Mouse (Mus musculus) midbrain, embryonic 12.5 days (tissue): ENCODE results near the gene Ptpro. TPM values are rescaled to one million over a fixed set of nuclear protein-coding genes. Genes with fewer than 3 reads are reported as not detected.

Source experiments
- ATAC-seq: fragments of 200-750 bp; cut with Nextera tagmentation; 2 replicates; pipeline ENCODE4 v1.8.0; 2017; ENCODE audit warnings: low read depth, moderate TSS enrichment, moderate library complexity; ENCODE audit not compliant: low FRiP score
- H3K27ac ChIP-seq: fragments of 300-500 bp; sonication (generic); replicated peaks from 2 replicates; pipeline ENCODE4 v1.5.1; 2016; ENCODE audit warnings: mild to moderate bottlenecking
- H3K27me3 ChIP-seq: fragments of 300-500 bp; sonication (generic); 2 replicates; pipeline ENCODE4 v1.6.1; 2016; ENCODE audit warnings: mild to moderate bottlenecking
- H3K36me3 ChIP-seq: fragments of 300-500 bp; sonication (generic); 2 replicates; pipeline ENCODE4 v1.6.1; 2016
- H3K4me1 ChIP-seq: fragments of 300-500 bp; sonication (generic); 2 replicates; pipeline ENCODE4 v1.6.1; 2016
- H3K4me2 ChIP-seq: fragments of 300-500 bp; sonication (generic); replicated peaks from 2 replicates; pipeline ENCODE4 v1.6.1; 2016; ENCODE audit warnings: mild to moderate bottlenecking, moderate library complexity
- H3K4me3 ChIP-seq: fragments of 300-500 bp; sonication (generic); 2 replicates; pipeline ENCODE4 v1.5.1; 2016; ENCODE audit warnings: mild to moderate bottlenecking
- H3K9ac ChIP-seq: fragments of 300-500 bp; sonication (generic); replicated peaks from 2 replicates; pipeline ENCODE4 v1.6.1; 2016; ENCODE audit warnings: mild to moderate bottlenecking, moderate library complexity
- H3K9me3 ChIP-seq: fragments of 300-500 bp; sonication (generic); 2 replicates; pipeline ENCODE4 v1.6.1; 2016; ENCODE audit warnings: mild to moderate bottlenecking
- WGBS: fragments of 180-500 bp; shearing (Covaris S2); methylation state at CpG from one replicate; pipeline ENCODE4 v1.1.7; 2016; 5-methylcytosine and 5-hydroxymethylcytosine counted together
- polyA plus RNA-seq: library from polyadenylated mRNA; unstranded; fragments of >200 nt; fragmentation: Nextera tagmentation; extraction: Ambion mirVana; gene quantifications from 2 replicates; pipeline ENCODE4 v1.2.1, GENCODE M21; 2016

Ptpro gene
- polyA plus RNA-seq, 1 experiment from 2014 or later: 30.7 TPM

- no peaks in the 10 kb centered on the region for H3K27me3 ChIP-seq
- ATAC-seq: no peak
- no peaks in the 10 kb centered on the region for H3K4me1 ChIP-seq
Observed at GRCm38 (mm10) chr6:137302561-137302960, 50.4 kb downstream of the Ptpro start.

GRCm38 (mm10) chr6:137303824-137304223 lies 51.7 kb downstream of the Ptpro start:
- Histone ChIP-seq H3K4me2 (no peak overlapping the region), H3K36me3 (peaks cover 8% of the 10 kb centered on the region; the same call in 1 of the 2 replicates), H3K9ac (no peak overlapping the region), H3K27me3 (no peaks in the 10 kb centered on the region), H3K9me3 (no peaks in the 10 kb centered on the region), H3K27ac (no peak overlapping the region), H3K4me3 (no peak overlapping the region), H3K4me1 (no peaks in the 10 kb centered on the region)
- WGBS: 96% methylated on average over 2 of the region's 2 CpGs
- ATAC-seq: no peak

More at GRCm38 (mm10) chr6:137302561-137302960, 50.4 kb downstream of the Ptpro start:
- H3K9ac ChIP-seq: no peak overlapping the region
- H3K27ac ChIP-seq: no peak overlapping the region
- H3K36me3 ChIP-seq: peaks cover 8% of the 10 kb centered on the region; the same call in 1 of the 2 replicates
- 88% methylated on average over 4 of the region's 4 CpGs for WGBS
- no peaks in the 10 kb centered on the region for H3K9me3 ChIP-seq
- no peak overlapping the region for H3K4me2 ChIP-seq
- no peak overlapping the region for H3K4me3 ChIP-seq

- no peak for ATAC-seq
- WGBS: 78% methylated on average over 4 of the region's 4 CpGs
- Histone ChIP-seq H3K9ac (no peak overlapping the region), H3K36me3 (no peaks in the 10 kb centered on the region), H3K27ac (no peak overlapping the region), H3K27me3 (no peaks in the 10 kb centered on the region), H3K4me3 (no peak overlapping the region), H3K9me3 (no peaks in the 10 kb centered on the region), H3K4me1 (0 out of 2 replicates have a peak, but pooled peaks cover 2% of the 10 kb centered on the region), H3K4me2 (no peak overlapping the region)
Observed at GRCm38 (mm10) chr6:137315265-137315664, 63.1 kb downstream of the Ptpro start.

- H3K4me2 ChIP-seq: no peak overlapping the region
- no peak for ATAC-seq
- no peaks in the 10 kb centered on the region for H3K36me3 ChIP-seq
- no peak overlapping the region for H3K4me3 ChIP-seq
- H3K9me3 ChIP-seq: no peaks in the 10 kb centered on the region
- H3K27me3 ChIP-seq: no peaks in the 10 kb centered on the region
- no peak overlapping the region for H3K9ac ChIP-seq
- 0 out of 2 replicates have a peak, but pooled peaks cover 2% of the 10 kb centered on the region for H3K4me1 ChIP-seq
- no peak overlapping the region for H3K27ac ChIP-seq
- 90% methylated on average over 6 of the region's 6 CpGs for WGBS
Observed at GRCm38 (mm10) chr6:137316358-137316757, 64.2 kb downstream of the Ptpro start.

- Histone ChIP-seq H3K9me3 (no peaks in the 10 kb centered on the region), H3K36me3 (no peaks in the 10 kb centered on the region), H3K4me2 (no peak overlapping the region), H3K4me1 (0 out of 2 replicates have a peak, but pooled peaks cover 2% of the 10 kb centered on the region), H3K4me3 (no peak overlapping the region), H3K9ac (no peak overlapping the region), H3K27me3 (no peaks in the 10 kb centered on the region), H3K27ac (no peak overlapping the region)
- no peak for ATAC-seq
- whole genome bisulfite sequencing: 92% methylated on average over 6 of the region's 6 CpGs
Observed at GRCm38 (mm10) chr6:137317509-137317908, 65.4 kb downstream of the Ptpro start.

- H3K36me3 ChIP-seq: no peaks in the 10 kb centered on the region
Observed at GRCm38 (mm10) chr6:137318242-137318861, 66.2 kb downstream of the Ptpro start.

GRCm38 (mm10) chr6:137319658-137320057 lies 67.5 kb downstream of the Ptpro start:
- no peaks in the 10 kb centered on the region for H3K36me3 ChIP-seq
- ATAC-seq: no peak
- 6% methylated on average over 1 of the region's 1 CpGs for WGBS
- H3K4me3 ChIP-seq: no peak overlapping the region
- 0 out of 2 replicates have a peak, but pooled peaks cover 2% of the 10 kb centered on the region for H3K4me1 ChIP-seq
- no peaks in the 10 kb centered on the region for H3K27me3 ChIP-seq
- H3K27ac ChIP-seq: no peak overlapping the region
- H3K9ac ChIP-seq: no peak overlapping the region
- no peak overlapping the region for H3K4me2 ChIP-seq
- H3K9me3 ChIP-seq: no peaks in the 10 kb centered on the region

More at GRCm38 (mm10) chr6:137318242-137318861, 66.2 kb downstream of the Ptpro start:
- H3K4me1 ChIP-seq: 0 out of 2 replicates have a peak, but pooled peaks cover 2% of the 10 kb centered on the region
- no peaks in the 10 kb centered on the region for H3K27me3 ChIP-seq
- no peak overlapping the region for H3K4me3 ChIP-seq
- WGBS: 93% methylated on average over 12 of the region's 12 CpGs
- H3K4me2 ChIP-seq: no peak overlapping the region
- H3K9ac ChIP-seq: no peak overlapping the region
- ATAC-seq: no peak
- H3K27ac ChIP-seq: no peak overlapping the region
- no peaks in the 10 kb centered on the region for H3K9me3 ChIP-seq

GRCm38 (mm10) chr6:137327718-137328117 lies 75.6 kb downstream of the Ptpro start:
- Histone ChIP-seq H3K27ac (no peak overlapping the region), H3K4me3 (no peak overlapping the region)

GRCm38 (mm10) chr6:137328228-137328627 lies 76.1 kb downstream of the Ptpro start:
- Histone ChIP-seq H3K36me3 (no peaks in the 10 kb centered on the region), H3K27me3 (no peaks in the 10 kb centered on the region), H3K27ac (no peak overlapping the region), H3K4me1 (0 out of 2 replicates have a peak, but pooled peaks cover 4% of the 10 kb centered on the region), H3K4me2 (no peak overlapping the region), H3K9ac (no peak overlapping the region), H3K9me3 (no peaks in the 10 kb centered on the region), H3K4me3 (no peak overlapping the region)
- 74% methylated on average over 4 of the region's 4 CpGs for WGBS
- no peak for ATAC-seq

More at GRCm38 (mm10) chr6:137327718-137328117, 75.6 kb downstream of the Ptpro start:
- WGBS: 70% methylated on average over 9 of the region's 9 CpGs
- no peak for ATAC-seq
- no peaks in the 10 kb centered on the region for H3K36me3 ChIP-seq
- no peaks in the 10 kb centered on the region for H3K27me3 ChIP-seq
- no peak overlapping the region for H3K9ac ChIP-seq
- no peaks in the 10 kb centered on the region for H3K9me3 ChIP-seq
- H3K4me2 ChIP-seq: no peak overlapping the region
- 0 out of 2 replicates have a peak, but pooled peaks cover 4% of the 10 kb centered on the region for H3K4me1 ChIP-seq

GRCm38 (mm10) chr6:137330782-137331181 lies 78.7 kb downstream of the Ptpro start:
- Histone ChIP-seq H3K4me3 (no peak overlapping the region), H3K9me3 (no peaks in the 10 kb centered on the region), H3K27ac (no peak overlapping the region), H3K36me3 (no peaks in the 10 kb centered on the region), H3K27me3 (no peaks in the 10 kb centered on the region), H3K4me2 (no peak overlapping the region), H3K4me1 (0 out of 2 replicates have a peak, but pooled peaks cover 4% of the 10 kb centered on the region), H3K9ac (no peak overlapping the region)
- 70% methylated on average over 5 of the region's 5 CpGs for WGBS
- ATAC-seq: no peak

GRCm38 (mm10) chr6:137331826-137332225 lies 79.7 kb downstream of the Ptpro start:
- Histone ChIP-seq H3K9me3 (no peaks in the 10 kb centered on the region), H3K36me3 (no peaks in the 10 kb centered on the region), H3K9ac (no peak overlapping the region), H3K4me3 (no peak overlapping the region), H3K27ac (no peak overlapping the region), H3K4me1 (peaks cover 8% of the 10 kb centered on the region; the same call in 1 of the 2 replicates), H3K27me3 (no peaks in the 10 kb centered on the region), H3K4me2 (no peak overlapping the region)
- 84% methylated on average over 3 of the region's 3 CpGs for WGBS
- no peak for ATAC-seq

- no peak for ATAC-seq
- H3K36me3 ChIP-seq: no peaks in the 10 kb centered on the region
Observed at GRCm38 (mm10) chr6:137339071-137339470, 87.0 kb downstream of the Ptpro start.

More at GRCm38 (mm10) chr6:137339071-137339470, 87.0 kb downstream of the Ptpro start:
- Histone ChIP-seq H3K4me3 (no peak overlapping the region), H3K27me3 (no peaks in the 10 kb centered on the region), H3K27ac (no peak overlapping the region), H3K9ac (no peak overlapping the region), H3K4me1 (peaks cover 6% of the 10 kb centered on the region; the same call in 1 of the 2 replicates), H3K9me3 (no peaks in the 10 kb centered on the region), H3K4me2 (no peak overlapping the region)
- 79% methylated on average over 4 of the region's 4 CpGs for WGBS
